Mouse (Mus musculus) intestine, embryonic 15.5 days (tissue): ENCODE data around the gene Nudt8. TPM values are rescaled to one million over a fixed set of nuclear protein-coding genes. Genes with fewer than 3 reads are reported as not detected.
"Not testable (repeated sequence)": the region's sequence is repeated elsewhere in the genome, so short reads cannot be mapped to it uniquely, and the experiment has no call there.

Experiments used
- ATAC-seq: fragments of 200-750 bp; cut with Nextera tagmentation; 2 replicates; pipeline ENCODE4 v1.8.0; 2017; ENCODE audit warnings: moderate TSS enrichment, moderate library complexity
- H3K27ac ChIP-seq: fragments of 300-500 bp; sonication (generic); 2 replicates; pipeline ENCODE4 v1.5.1; 2015; ENCODE audit warnings: mild to moderate bottlenecking, inconsistent platforms
- H3K27me3 ChIP-seq: fragments of 300-500 bp; sonication (generic); replicated peaks from 2 replicates; pipeline ENCODE4 v1.6.1; 2015; ENCODE audit warnings: inconsistent platforms
- H3K36me3 ChIP-seq: fragments of 300-500 bp; sonication (generic); 2 replicates; pipeline ENCODE4 v1.6.1; 2015; ENCODE audit warnings: inconsistent platforms
- H3K4me1 ChIP-seq: fragments of 300-500 bp; sonication (generic); replicated peaks from 2 replicates; pipeline ENCODE4 v1.6.1; 2015; ENCODE audit warnings: inconsistent platforms
- H3K4me2 ChIP-seq: fragments of 300-500 bp; sonication (generic); replicated peaks from 2 replicates; pipeline ENCODE4 v1.6.1; 2015; ENCODE audit warnings: mild to moderate bottlenecking, inconsistent platforms
- H3K4me3 ChIP-seq: fragments of 300-500 bp; sonication (generic); replicated peaks from 2 replicates; pipeline ENCODE4 v1.5.1; 2015; ENCODE audit warnings: inconsistent platforms
- H3K9ac ChIP-seq: fragments of 300-500 bp; sonication (generic); 2 replicates; pipeline ENCODE4 v1.6.1; 2015; ENCODE audit warnings: inconsistent platforms
- H3K9me3 ChIP-seq: fragments of 300-500 bp; sonication (generic); 2 replicates; pipeline ENCODE4 v1.6.1; 2016; ENCODE audit warnings: inconsistent platforms
- WGBS: fragments of 180-500 bp; shearing (Covaris S2); methylation state at CpG from one replicate; pipeline ENCODE4 v1.1.7; 2015; 5-methylcytosine and 5-hydroxymethylcytosine counted together
- polyA plus RNA-seq: library from polyadenylated mRNA; unstranded; fragments of >200 nt; fragmentation: Nextera tagmentation; extraction: Ambion mirVana; gene quantifications from 2 replicates; pipeline ENCODE4 v1.2.1, GENCODE M21; 2015

Nudt8 gene
- polyA plus RNA-seq, 1 experiment from 2014 or later: 33.8 TPM

- Histone ChIP-seq H3K9ac (no peak overlapping the region), H3K4me2 (no peak overlapping the region), H3K4me1 (peaks cover 3% of the 10 kb centered on the region; the same call in 1 of the 2 replicates), H3K27me3 (no peaks in the 10 kb centered on the region), H3K4me3 (no peak overlapping the region), H3K9me3 (no peaks in the 10 kb centered on the region), H3K27ac (no peak overlapping the region), H3K36me3 (no peaks in the 10 kb centered on the region)
- WGBS: 65% methylated on average over 7 of the region's 7 CpGs
- ATAC-seq: no peak
Observed at GRCm38 (mm10) chr19:4023185-4023584, 22.8 kb downstream of the Nudt8 start.

GRCm38 (mm10) chr19:4027576-4027975 is 27.2 kb downstream of the Nudt8 start:
- Histone ChIP-seq H3K4me2 (no peak overlapping the region), H3K36me3 (no peaks in the 10 kb centered on the region), H3K4me1 (no peaks in the 10 kb centered on the region), H3K27me3 (no peaks in the 10 kb centered on the region), H3K4me3 (no peak overlapping the region), H3K9me3 (no peaks in the 10 kb centered on the region), H3K9ac (no peak overlapping the region), H3K27ac (no peak overlapping the region)
- no peak for ATAC-seq

- H3K4me2 ChIP-seq: no peak overlapping the region
- no peaks in the 10 kb centered on the region for H3K9me3 ChIP-seq
- ATAC-seq: no peak
- H3K27ac ChIP-seq: peak overlapping the region; percentile 29; the same call in 1 of the 2 replicates
- H3K27me3 ChIP-seq: no peaks in the 10 kb centered on the region
- WGBS: 58% methylated on average over 7 of the region's 7 CpGs
- H3K4me1 ChIP-seq: peaks cover 19% of the 10 kb centered on the region
- no peak overlapping the region for H3K4me3 ChIP-seq
- no peaks in the 10 kb centered on the region for H3K36me3 ChIP-seq
- no peak overlapping the region for H3K9ac ChIP-seq
Observed at GRCm38 (mm10) chr19:4032668-4033067, 32.3 kb downstream of the Nudt8 start.

- H3K27ac ChIP-seq: peak overlapping the region; percentile 54; the same call in 1 of the 2 replicates
Observed at GRCm38 (mm10) chr19:4033298-4033697, 32.9 kb downstream of the Nudt8 start.

GRCm38 (mm10) chr19:4033742-4034141 is 33.4 kb downstream of the Nudt8 start:
- peaks cover 23% of the 10 kb centered on the region for H3K4me1 ChIP-seq
- peak overlapping the region; percentile 54 for H3K27ac ChIP-seq
- H3K4me2 ChIP-seq: peak overlapping the region; percentile 19; the same call in 1 of the 2 replicates
- H3K9ac ChIP-seq: no peak overlapping the region
- H3K4me3 ChIP-seq: no peak overlapping the region
- H3K36me3 ChIP-seq: no peaks in the 10 kb centered on the region
- no peaks in the 10 kb centered on the region for H3K27me3 ChIP-seq
- no peaks in the 10 kb centered on the region for H3K9me3 ChIP-seq
- ATAC-seq: peak; percentile 41; the same call in 1 of the 2 replicates
- WGBS: 47% methylated on average over 5 of the region's 5 CpGs

More at GRCm38 (mm10) chr19:4033298-4033697, 32.9 kb downstream of the Nudt8 start:
- Histone ChIP-seq H3K9me3 (no peaks in the 10 kb centered on the region), H3K36me3 (no peaks in the 10 kb centered on the region), H3K9ac (no peak overlapping the region), H3K4me2 (peak overlapping the region; percentile 19; the same call in 1 of the 2 replicates), H3K4me3 (no peak overlapping the region), H3K27me3 (no peaks in the 10 kb centered on the region), H3K4me1 (peaks cover 23% of the 10 kb centered on the region)
- 67% methylated on average over 3 of the region's 3 CpGs for WGBS
- peak; percentile 63 for ATAC-seq

- no peak overlapping the region for H3K9ac ChIP-seq
- H3K4me2 ChIP-seq: peak overlapping the region; percentile 52
- H3K4me1 ChIP-seq: peaks cover 23% of the 10 kb centered on the region
- peak overlapping the region; percentile 36; the same call in 1 of the 2 replicates for H3K27ac ChIP-seq
- H3K36me3 ChIP-seq: no peaks in the 10 kb centered on the region
- H3K9me3 ChIP-seq: no peaks in the 10 kb centered on the region
- H3K4me3 ChIP-seq: peak overlapping the region; percentile 12
- peak; percentile 68 for ATAC-seq
- no peaks in the 10 kb centered on the region for H3K27me3 ChIP-seq
- 61% methylated on average over 12 of the region's 12 CpGs for WGBS
Observed at GRCm38 (mm10) chr19:4036327-4037045, 36.1 kb downstream of the Nudt8 start.

GRCm38 (mm10) chr19:4037154-4037787 is 36.9 kb downstream of the Nudt8 start:
- ATAC-seq, H3K9me3 ChIP-seq: not testable (repeated sequence)
- peak overlapping the region; percentile 76 for H3K4me3 ChIP-seq

GRCm38 (mm10) chr19:4037788-4038232 is 37.4 kb downstream of the Nudt8 start, which contains the start of gene Gstp1:
Gstp1 (minus strand) TSS chr19:4037985.
- Histone ChIP-seq H3K9me3 (no peaks in the 10 kb centered on the region), H3K27me3 (no peaks in the 10 kb centered on the region), H3K36me3 (no peaks in the 10 kb centered on the region), H3K27ac (peak within 1 kb of the TSS; percentile 89), H3K9ac (peak within 1 kb of the TSS; percentile 84), H3K4me3 (peak within 1 kb of the TSS; percentile 76), H3K4me1 (peaks cover 23% of the 10 kb centered on the region), H3K4me2 (peak within 1 kb of the TSS; percentile 80)
- peak; percentile 81 for ATAC-seq
- under 1% methylated on average over 26 of the region's 26 CpGs for WGBS

More at GRCm38 (mm10) chr19:4037154-4037787, 36.9 kb downstream of the Nudt8 start:
- H3K27me3 ChIP-seq, H3K36me3 ChIP-seq: not testable (repeated sequence)
- Histone ChIP-seq H3K4me1 (peaks cover 23% of the 10 kb centered on the region), H3K4me2 (peak overlapping the region; percentile 80), H3K9ac (peak overlapping the region; percentile 84), H3K27ac (peak overlapping the region; percentile 89)
- 25% methylated on average over 7 of the region's 8 CpGs for WGBS

- WGBS: 90% methylated on average over 5 of the region's 5 CpGs
- H3K4me2 ChIP-seq, H3K27me3 ChIP-seq, ATAC-seq, H3K27ac ChIP-seq, H3K9me3 ChIP-seq, H3K4me3 ChIP-seq, H3K9ac ChIP-seq, H3K36me3 ChIP-seq: not testable (repeated sequence)
- H3K4me1 ChIP-seq: peaks cover 19% of the 10 kb centered on the region
Observed at GRCm38 (mm10) chr19:4040941-4041340, 40.6 kb downstream of the Nudt8 start.

GRCm38 (mm10) chr19:4041500-4041899 is 41.1 kb downstream of the Nudt8 start:
- not testable (repeated sequence) for H3K9me3 ChIP-seq, H3K9ac ChIP-seq, ATAC-seq, H3K27me3 ChIP-seq, H3K4me3 ChIP-seq, H3K36me3 ChIP-seq, H3K27ac ChIP-seq
- WGBS: 88% methylated on average over 3 of the region's 4 CpGs
- H3K4me1 ChIP-seq: peaks cover 17% of the 10 kb centered on the region
- 0 out of 2 replicates have a peak overlapping the region, but pooled peaks have one; percentile 17 for H3K4me2 ChIP-seq

- H3K9me3 ChIP-seq: no peaks in the 10 kb centered on the region
- no peaks in the 10 kb centered on the region for H3K36me3 ChIP-seq
- WGBS: 58% methylated on average over 14 of the region's 14 CpGs
- H3K9ac ChIP-seq: no peak overlapping the region; the same call in 1 of the 2 replicates
- H3K4me2 ChIP-seq: 0 out of 2 replicates have a peak overlapping the region, but pooled peaks have one; percentile 17
- peaks cover 14% of the 10 kb centered on the region for H3K4me1 ChIP-seq
- H3K27ac ChIP-seq: no peak overlapping the region
- H3K4me3 ChIP-seq: no peak overlapping the region
- no peaks in the 10 kb centered on the region for H3K27me3 ChIP-seq
- ATAC-seq: 0 out of 2 replicates have a peak, but pooled peaks have one; percentile 8
Observed at GRCm38 (mm10) chr19:4042124-4042523, 41.7 kb downstream of the Nudt8 start.

GRCm38 (mm10) chr19:4044109-4044508 is 43.7 kb downstream of the Nudt8 start:
- not testable (repeated sequence) for H3K4me2 ChIP-seq, H3K9me3 ChIP-seq, H3K4me3 ChIP-seq, H3K27me3 ChIP-seq, H3K36me3 ChIP-seq, H3K9ac ChIP-seq, H3K27ac ChIP-seq, H3K4me1 ChIP-seq, ATAC-seq
- 91% methylated on average over 5 of the region's 5 CpGs for WGBS
